Mouse (Mus musculus) kidney, embryonic 16.5 days (tissue): Measurements from ENCODE around the gene Slc25a16. TPM values are rescaled to one million over a fixed set of nuclear protein-coding genes. Genes with fewer than 3 reads are reported as not detected.

ENCODE experiments used
- ATAC-seq: fragments of 200-750 bp; cut with Nextera tagmentation; 2 replicates; pipeline ENCODE4 v1.8.0; 2017; ENCODE audit warnings: moderate TSS enrichment; ENCODE audit not compliant: low FRiP score, low TSS enrichment
- H3K27ac ChIP-seq: fragments of 300-500 bp; sonication (generic); 2 replicates; pipeline ENCODE4 v1.5.1; 2014; ENCODE audit warnings: low read length
- H3K27me3 ChIP-seq: fragments of 300-500 bp; sonication (generic); 2 replicates; pipeline ENCODE4 v1.6.1; 2014; ENCODE audit warnings: low read length, control low read depth, mixed read lengths; ENCODE audit not compliant: insufficient read depth
- H3K36me3 ChIP-seq: fragments of 300-500 bp; sonication (generic); 2 replicates; pipeline ENCODE4 v1.6.1; 2014; ENCODE audit warnings: low read length, control low read depth, mixed read lengths; ENCODE audit not compliant: insufficient read depth
- H3K4me1 ChIP-seq: fragments of 300-500 bp; sonication (generic); 2 replicates; pipeline ENCODE4 v1.6.1; 2014; ENCODE audit warnings: low read length, control low read depth, mixed read lengths; ENCODE audit not compliant: insufficient read depth
- H3K4me2 ChIP-seq: fragments of 300-500 bp; sonication (generic); replicated peaks from 2 replicates; pipeline ENCODE4 v1.6.1; 2014; ENCODE audit warnings: low read depth, low read length
- H3K4me3 ChIP-seq: fragments of 300-500 bp; sonication (generic); 2 replicates; pipeline ENCODE4 v1.5.1; 2014; ENCODE audit warnings: mild to moderate bottlenecking, low read length
- H3K9ac ChIP-seq: fragments of 300-500 bp; sonication (generic); replicated peaks from 2 replicates; pipeline ENCODE4 v1.6.1; 2014; ENCODE audit warnings: low read length
- H3K9me3 ChIP-seq: fragments of 300-500 bp; sonication (generic); 2 replicates; pipeline ENCODE4 v1.6.1; 2016; ENCODE audit warnings: low read length, control low read depth
- WGBS: fragments of 180-500 bp; shearing (Covaris S2); extraction: QIAGEN DNeasy Blood & Tissue Kit; methylation state at CpG from one replicate; pipeline ENCODE4 v1.1.7; 2014; 5-methylcytosine and 5-hydroxymethylcytosine counted together
- polyA plus RNA-seq: library from polyadenylated mRNA; unstranded; fragments of >200 nt; fragmentation: Nextera tagmentation; extraction: Ambion mirVana; gene quantifications from 2 replicates; pipeline ENCODE4 v1.2.1, GENCODE M21; 2015

The Slc25a16 gene
- polyA plus RNA-seq, 1 experiment from 2014 or later: 19.4 TPM

GRCm38 (mm10) chr10:62984072-62984471, 63.6 kb downstream of the Slc25a16 start:
- H3K27ac ChIP-seq: no peak overlapping the region
- no peak overlapping the region for H3K4me2 ChIP-seq
- H3K4me3 ChIP-seq: no peak overlapping the region
- no peak for ATAC-seq
- peaks cover 25% of the 10 kb centered on the region for H3K36me3 ChIP-seq
- no peaks in the 10 kb centered on the region for H3K27me3 ChIP-seq
- whole genome bisulfite sequencing: 94% methylated on average over 11 of the region's 11 CpGs
- no peaks in the 10 kb centered on the region for H3K9me3 ChIP-seq
- no peak overlapping the region for H3K9ac ChIP-seq
- H3K4me1 ChIP-seq: peaks cover 8% of the 10 kb centered on the region; the same call in 1 of the 2 replicates

DNA sequence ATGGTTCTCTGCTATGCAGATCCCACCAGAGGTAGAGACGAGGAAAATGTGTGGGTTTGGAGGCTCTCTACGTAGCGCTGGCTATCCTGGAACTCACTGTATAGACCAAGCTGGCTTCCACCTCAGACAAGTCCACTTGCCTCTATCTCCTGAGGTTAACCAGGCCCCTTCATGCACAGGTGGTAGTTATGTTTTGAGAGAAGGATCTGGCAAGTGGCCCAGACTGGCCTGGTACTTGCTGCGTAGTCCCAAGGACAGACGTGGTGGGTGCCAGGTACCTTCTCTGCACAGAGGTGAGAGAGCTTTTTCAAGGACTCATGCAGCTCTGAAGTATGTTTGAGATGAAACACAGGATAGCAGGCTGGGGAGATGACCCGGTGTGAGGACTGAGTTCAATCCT, 64.1 kb downstream of the Slc25a16 start:
- H3K36me3 ChIP-seq: peaks cover 29% of the 10 kb centered on the region

GRCm38 (mm10) chr10:62987341-62987740, 66.9 kb downstream of the Slc25a16 start:
- Histone ChIP-seq H3K4me2 (no peak overlapping the region), H3K27me3 (no peaks in the 10 kb centered on the region), H3K4me1 (no peaks in the 10 kb centered on the region), H3K9me3 (no peaks in the 10 kb centered on the region), H3K9ac (no peak overlapping the region), H3K27ac (no peak overlapping the region), H3K4me3 (no peak overlapping the region), H3K36me3 (peaks cover 37% of the 10 kb centered on the region)
- WGBS: 39% methylated on average over 3 of the region's 3 CpGs
- no peak for ATAC-seq

More for the DNA sequence above, 64.1 kb downstream of the Slc25a16 start:
- Histone ChIP-seq H3K9me3 (no peaks in the 10 kb centered on the region), H3K4me2 (no peak overlapping the region), H3K27ac (no peak overlapping the region), H3K27me3 (no peaks in the 10 kb centered on the region), H3K4me3 (no peak overlapping the region), H3K4me1 (peaks cover 8% of the 10 kb centered on the region; the same call in 1 of the 2 replicates), H3K9ac (no peak overlapping the region)
- 95% methylated on average over 6 of the region's 6 CpGs for WGBS
- ATAC-seq: no peak

DNA sequence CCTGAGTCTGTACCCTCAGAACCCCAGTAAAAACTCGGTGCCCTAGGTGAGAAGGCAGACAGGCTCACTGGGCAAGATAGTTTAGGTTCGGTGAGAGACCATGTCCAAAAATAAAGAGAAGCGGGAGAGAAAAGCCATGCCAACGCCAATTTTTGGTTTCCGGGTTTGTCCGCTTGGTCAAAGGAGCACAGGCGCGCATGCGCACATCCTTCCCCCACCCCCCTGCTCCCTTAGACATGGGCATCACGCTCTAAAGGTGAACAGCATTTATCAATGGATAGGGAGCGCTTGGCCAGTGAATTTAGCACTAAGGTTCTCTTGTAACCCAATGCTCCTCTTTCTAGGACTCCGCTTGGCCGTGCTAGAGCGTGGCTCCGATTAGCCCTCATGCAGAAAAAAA, 70.2 kb downstream of the Slc25a16 start:
- no peak for ATAC-seq
- no peak overlapping the region for H3K9ac ChIP-seq
- 95% methylated on average over 15 of the region's 15 CpGs for WGBS

GRCm38 (mm10) chr10:62993991-62994390, 73.6 kb downstream of the Slc25a16 start:
- Histone ChIP-seq H3K4me1 (no peaks in the 10 kb centered on the region), H3K27ac (no peak overlapping the region), H3K27me3 (no peaks in the 10 kb centered on the region), H3K4me2 (no peak overlapping the region), H3K9ac (no peak overlapping the region), H3K36me3 (peaks cover 65% of the 10 kb centered on the region), H3K4me3 (no peak overlapping the region), H3K9me3 (no peaks in the 10 kb centered on the region)
- no peak for ATAC-seq
- WGBS: 79% methylated on average over 6 of the region's 9 CpGs

More for the DNA sequence above, 70.2 kb downstream of the Slc25a16 start:
- Histone ChIP-seq H3K27me3 (no peaks in the 10 kb centered on the region), H3K4me1 (no peaks in the 10 kb centered on the region), H3K36me3 (peaks cover 45% of the 10 kb centered on the region), H3K4me3 (no peak overlapping the region), H3K9me3 (no peaks in the 10 kb centered on the region), H3K4me2 (no peak overlapping the region), H3K27ac (no peak overlapping the region)

Other genes with a start within 250 kb of the Slc25a16 start
- 2.1 and 2.4 TPM in 2 replicates for gene Stox1, start 194.5 kb upstream of the Slc25a16 start, polyA plus RNA-seq
- 148 and 149 TPM in 2 replicates for gene Ccar1, start 128.3 kb upstream of the Slc25a16 start, polyA plus RNA-seq
- 23.4 and 28.4 TPM in 2 replicates for gene Tet1, start 11.6 kb upstream of the Slc25a16 start, polyA plus RNA-seq
- 16.6 and 19.7 TPM in 2 replicates for gene Dna2, start 26.4 kb downstream of the Slc25a16 start, polyA plus RNA-seq
- gene Rufy2, start 59.6 kb downstream of the Slc25a16 start, polyA plus RNA-seq: 22.7 and 23.0 TPM in 2 replicates
- 116 and 138 TPM in 2 replicates for gene Hnrnph3, start 103.6 kb downstream of the Slc25a16 start, polyA plus RNA-seq
- gene Pbld2, start 103.7 kb downstream of the Slc25a16 start, polyA plus RNA-seq: 5.0 and 6.1 TPM in 2 replicates
- gene Pbld1, start 139.5 kb downstream of the Slc25a16 start, polyA plus RNA-seq: 9.6 and 10.6 TPM in 2 replicates
- not detected in 2 replicates for gene Atoh7, start 179.0 kb downstream of the Slc25a16 start, polyA plus RNA-seq